Mouse (Mus musculus) heart, postnatal 0 days (tissue): Measurements from ENCODE around the gene Slc12a9. TPM values are rescaled to one million over a fixed set of nuclear protein-coding genes. Genes with fewer than 3 reads are reported as not detected.
"Not testable (repeated sequence)": the region's sequence is repeated elsewhere in the genome, so short reads cannot be mapped to it uniquely, and the experiment has no call there.

Experiments used
- ATAC-seq: fragments of 200-750 bp; cut with Nextera tagmentation; 2 replicates; pipeline ENCODE4 v1.8.0; 2017; ENCODE audit warnings: low read depth, moderate number of reproducible peaks, moderate library complexity; ENCODE audit not compliant: insufficient read depth
- DNase-seq: peaks from one replicate; pipeline ENCODE4 v3.0.0-alpha.2; 2016; ENCODE audit warnings: low spot score
- H3K27ac ChIP-seq: fragments of 300-500 bp; sonication (generic); 2 replicates; pipeline ENCODE4 v1.5.1; 2014; ENCODE audit warnings: low read depth, mild to moderate bottlenecking
- H3K27me3 ChIP-seq: fragments of 300-500 bp; sonication (generic); 2 replicates; pipeline ENCODE4 v1.6.1; 2014; ENCODE audit warnings: low read length, mixed read lengths; ENCODE audit not compliant: control insufficient read depth, insufficient read depth
- H3K36me3 ChIP-seq: fragments of 300-500 bp; sonication (generic); replicated peaks from 2 replicates; pipeline ENCODE4 v1.6.1; 2014; ENCODE audit warnings: low read length, mixed read lengths; ENCODE audit not compliant: control insufficient read depth, insufficient read depth
- H3K4me1 ChIP-seq: fragments of 300-500 bp; sonication (generic); 2 replicates; pipeline ENCODE4 v1.6.1; 2014; ENCODE audit warnings: antibody characterized with exemption; ENCODE audit not compliant: control insufficient read depth, insufficient read depth
- H3K4me2 ChIP-seq: fragments of 300-500 bp; sonication (generic); 2 replicates; pipeline ENCODE4 v1.6.1; 2014; ENCODE audit warnings: low read depth, mild to moderate bottlenecking, low read length, moderate library complexity
- H3K4me3 ChIP-seq: fragments of 300-500 bp; sonication (generic); 2 replicates; pipeline ENCODE4 v1.5.1; 2014; ENCODE audit warnings: low read depth, low read length
- H3K9ac ChIP-seq: fragments of 300-500 bp; sonication (generic); replicated peaks from 2 replicates; pipeline ENCODE4 v1.6.1; 2014; ENCODE audit warnings: low read depth, low read length, mixed read lengths
- H3K9me3 ChIP-seq: fragments of 300-500 bp; sonication (generic); replicated peaks from 2 replicates; pipeline ENCODE4 v1.6.1; 2016; ENCODE audit warnings: low read length; ENCODE audit not compliant: control insufficient read depth
- CTCF ChIP-seq: IDR thresholded peaks from 2 replicates; pipeline ENCODE4 v1.5.1; 2016; ENCODE audit warnings: antibody characterized with exemption, control low read depth, low read depth
- EP300 ChIP-seq: IDR thresholded peaks from 2 replicates; pipeline ENCODE4 v1.6.1; 2016; ENCODE audit warnings: antibody characterized with exemption, low read depth
- WGBS: fragments of 180-500 bp; shearing (Covaris S2); extraction: QIAGEN DNeasy Blood & Tissue Kit; methylation state at CpG from one replicate; pipeline ENCODE4 v1.1.7; 2014; 5-methylcytosine and 5-hydroxymethylcytosine counted together
- polyA plus RNA-seq: library from polyadenylated mRNA; unstranded; fragments of >200 nt; fragmentation: Nextera tagmentation; extraction: Ambion mirVana; gene quantifications from 2 replicates; pipeline ENCODE4 v1.2.1, GENCODE M21; 2015
- total RNA-seq: library from RNA; depleted of rRNA; stranded (reverse); fragments of >200 nt; gene quantifications from 2 replicates; pipeline ENCODE4 v1.2.3, GENCODE M21; 2014; ENCODE audit warnings: low replicate concordance

Gene Slc12a9
- total and polyA plus RNA-seq, 2 experiments from 2014 or later: 4.5 to 14.8 TPM

GRCm38 (mm10) chr5:137285986-137286385 lies 47.4 kb downstream of the Slc12a9 start:
- DNase-seq (no peak), ATAC-seq (no peak)
- 42% methylated on average over 7 of the region's 7 CpGs for WGBS
- Histone ChIP-seq H3K4me3 (no peak overlapping the region), H3K27ac (no peak overlapping the region), H3K4me1 (peaks cover 16% of the 10 kb centered on the region), H3K36me3 (no peaks in the 10 kb centered on the region), H3K4me2 (no peak overlapping the region), H3K9ac (no peak overlapping the region), H3K27me3 (peaks cover 32% of the 10 kb centered on the region), H3K9me3 (no peaks in the 10 kb centered on the region; the same call in 1 of the 2 replicates)
- no peak for TF ChIP-seq CTCF
- no peak for TF ChIP-seq EP300

- no peak for DNase-seq
Measured at GRCm38 (mm10) chr5:137285045-137285444, 48.4 kb downstream of the Slc12a9 start.

GRCm38 (mm10) chr5:137284411-137284810 lies 49.0 kb downstream of the Slc12a9 start:
- WGBS: 83% methylated on average over 4 of the region's 6 CpGs
- ATAC-seq, H3K4me2 ChIP-seq, H3K9ac ChIP-seq, H3K9me3 ChIP-seq, H3K27ac ChIP-seq, DNase-seq, H3K4me3 ChIP-seq, H3K36me3 ChIP-seq: not testable (repeated sequence)
- Histone ChIP-seq H3K27me3 (peaks cover 21% of the 10 kb centered on the region), H3K4me1 (peaks cover 14% of the 10 kb centered on the region)

More at GRCm38 (mm10) chr5:137285045-137285444, 48.4 kb downstream of the Slc12a9 start:
- 67% methylated on average over 5 of the region's 5 CpGs for WGBS
- H3K36me3 ChIP-seq: no peaks in the 10 kb centered on the region
- no peak overlapping the region for H3K9ac ChIP-seq
- TF ChIP-seq CTCF (peak; percentile 55), EP300 (no peak)
- H3K4me1 ChIP-seq: peaks cover 16% of the 10 kb centered on the region
- no peak for ATAC-seq
- H3K4me2 ChIP-seq: no peak overlapping the region
- no peaks in the 10 kb centered on the region; the same call in 1 of the 2 replicates for H3K9me3 ChIP-seq
- no peak overlapping the region for H3K4me3 ChIP-seq
- H3K27me3 ChIP-seq: peaks cover 26% of the 10 kb centered on the region
- H3K27ac ChIP-seq: no peak overlapping the region

GRCm38 (mm10) chr5:137277360-137278342 lies 55.7 kb downstream of the Slc12a9 start:
- Histone ChIP-seq H3K27me3 (0 out of 2 replicates have a peak, but pooled peaks cover 3% of the 10 kb centered on the region), H3K4me3 (no peak overlapping the region), H3K4me1 (no peaks in the 10 kb centered on the region), H3K36me3 (no peaks in the 10 kb centered on the region), H3K9ac (no peak overlapping the region), H3K4me2 (no peak overlapping the region), H3K9me3 (no peaks in the 10 kb centered on the region; the same call in 1 of the 2 replicates), H3K27ac (no peak overlapping the region)
- TF ChIP-seq CTCF: peak; percentile 50
- TF ChIP-seq EP300: no peak
- ATAC-seq (no peak), DNase-seq (no peak)
- 61% methylated on average over 18 of the region's 18 CpGs for WGBS

- DNase-seq: no peak
- peaks cover 5% of the 10 kb centered on the region; the same call in 1 of the 2 replicates for H3K9me3 ChIP-seq
- peak overlapping the region; percentile 47 for H3K4me2 ChIP-seq
- H3K9ac ChIP-seq: no peak overlapping the region
- WGBS: 19% methylated on average over 13 of the region's 18 CpGs
- TF ChIP-seq EP300 (no peak), CTCF (no peak)
- H3K4me3 ChIP-seq: no peak overlapping the region; the same call in 1 of the 2 replicates
- peak; percentile 39; the same call in 1 of the 2 replicates for ATAC-seq
- 0 out of 2 replicates have a peak overlapping the region, but pooled peaks have one; percentile 25 for H3K27ac ChIP-seq
- H3K4me1 ChIP-seq: no peaks in the 10 kb centered on the region
- no peaks in the 10 kb centered on the region for H3K36me3 ChIP-seq
- H3K27me3 ChIP-seq: no peaks in the 10 kb centered on the region
Measured at GRCm38 (mm10) chr5:137268131-137268910, 65.1 kb downstream of the Slc12a9 start.
